Mouse (Mus musculus) neural tube, embryonic 11.5 days (tissue): ENCODE measurements around the gene Rusc2. TPM values are rescaled to one million over a fixed set of nuclear protein-coding genes. Genes with fewer than 3 reads are reported as not detected.
A peak's percentile ranks its signal among the peaks of the same experiment; 100 is the strongest.

Source experiments
- ATAC-seq: fragments of 200-750 bp; cut with Nextera tagmentation; 2 replicates; pipeline ENCODE4 v1.8.0; 2017; ENCODE audit warnings: moderate number of reproducible peaks, mild to moderate bottlenecking, moderate TSS enrichment, moderate library complexity; ENCODE audit not compliant: insufficient read depth, low FRiP score, low TSS enrichment
- DNase-seq: peaks from one replicate; pipeline ENCODE4 v3.0.0-alpha.2; 2015; ENCODE audit warnings: low spot score
- H3K27ac ChIP-seq: fragments of 300-500 bp; sonication (generic); 2 replicates; pipeline ENCODE4 v1.5.1; 2014; ENCODE audit warnings: low read depth, mild to moderate bottlenecking, low read length
- H3K27me3 ChIP-seq: fragments of 300-500 bp; sonication (generic); 2 replicates; pipeline ENCODE4 v1.6.1; 2014; ENCODE audit warnings: mild to moderate bottlenecking, low read length, mixed read lengths; ENCODE audit not compliant: control insufficient read depth, insufficient read depth
- H3K36me3 ChIP-seq: fragments of 300-500 bp; sonication (generic); 2 replicates; pipeline ENCODE4 v1.6.1; 2014; ENCODE audit warnings: mild to moderate bottlenecking, low read length, moderate library complexity, mixed read lengths; ENCODE audit not compliant: control insufficient read depth, insufficient read depth
- H3K4me1 ChIP-seq: fragments of 300-500 bp; sonication (generic); 2 replicates; pipeline ENCODE4 v1.6.1; 2014; ENCODE audit warnings: low read length, mixed read lengths; ENCODE audit not compliant: control insufficient read depth, insufficient read depth
- H3K4me2 ChIP-seq: fragments of 300-500 bp; sonication (generic); 2 replicates; pipeline ENCODE4 v1.6.1; 2014; ENCODE audit warnings: low read depth, mild to moderate bottlenecking, moderate library complexity
- H3K4me3 ChIP-seq: fragments of 300-500 bp; sonication (generic); 2 replicates; pipeline ENCODE4 v1.5.1; 2014; ENCODE audit warnings: low read depth, low read length
- H3K9ac ChIP-seq: fragments of 300-500 bp; sonication (generic); 2 replicates; pipeline ENCODE4 v1.6.1; 2014; ENCODE audit warnings: mild to moderate bottlenecking, low read length
- H3K9me3 ChIP-seq: fragments of 300-500 bp; sonication (generic); 2 replicates; pipeline ENCODE4 v1.6.1; 2016; ENCODE audit warnings: low read length; ENCODE audit not compliant: control insufficient read depth
- WGBS: fragments of 180-500 bp; shearing (Covaris S2); extraction: QIAGEN DNeasy Blood & Tissue Kit; methylation state at CpG from one replicate; pipeline ENCODE4 v1.1.7; 2014; 5-methylcytosine and 5-hydroxymethylcytosine counted together
- polyA plus RNA-seq: library from polyadenylated mRNA; unstranded; fragments of >200 nt; fragmentation: Nextera tagmentation; extraction: Ambion mirVana; gene quantifications from 2 replicates; pipeline ENCODE4 v1.2.1, GENCODE M21; 2014

Rusc2 gene
- polyA plus RNA-seq, 1 experiment from 2014 or later, result 17.9 TPM

DNA sequence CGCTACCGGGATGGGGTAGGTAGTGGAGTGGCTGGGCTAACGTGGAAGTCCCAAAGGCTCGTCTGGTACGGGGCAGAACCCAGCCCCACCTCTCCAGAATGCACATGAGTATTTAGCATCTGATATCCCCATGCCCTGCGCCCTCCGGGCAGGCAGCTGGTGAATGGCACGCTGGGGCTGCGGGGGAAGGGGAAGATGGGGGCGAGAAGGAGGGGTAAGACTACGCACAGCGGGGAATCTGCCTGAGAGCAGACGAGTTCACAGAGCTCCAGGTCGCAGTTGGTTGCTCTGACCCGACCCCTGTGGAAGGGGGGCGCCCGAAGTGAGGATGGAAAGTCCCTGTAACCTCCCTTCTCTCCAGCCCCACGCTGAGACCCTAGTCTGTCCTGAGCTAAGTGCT, 71.6 kb downstream of the Rusc2 start:
- 2% methylated on average over 18 of the region's 18 CpGs for WGBS

DNA sequence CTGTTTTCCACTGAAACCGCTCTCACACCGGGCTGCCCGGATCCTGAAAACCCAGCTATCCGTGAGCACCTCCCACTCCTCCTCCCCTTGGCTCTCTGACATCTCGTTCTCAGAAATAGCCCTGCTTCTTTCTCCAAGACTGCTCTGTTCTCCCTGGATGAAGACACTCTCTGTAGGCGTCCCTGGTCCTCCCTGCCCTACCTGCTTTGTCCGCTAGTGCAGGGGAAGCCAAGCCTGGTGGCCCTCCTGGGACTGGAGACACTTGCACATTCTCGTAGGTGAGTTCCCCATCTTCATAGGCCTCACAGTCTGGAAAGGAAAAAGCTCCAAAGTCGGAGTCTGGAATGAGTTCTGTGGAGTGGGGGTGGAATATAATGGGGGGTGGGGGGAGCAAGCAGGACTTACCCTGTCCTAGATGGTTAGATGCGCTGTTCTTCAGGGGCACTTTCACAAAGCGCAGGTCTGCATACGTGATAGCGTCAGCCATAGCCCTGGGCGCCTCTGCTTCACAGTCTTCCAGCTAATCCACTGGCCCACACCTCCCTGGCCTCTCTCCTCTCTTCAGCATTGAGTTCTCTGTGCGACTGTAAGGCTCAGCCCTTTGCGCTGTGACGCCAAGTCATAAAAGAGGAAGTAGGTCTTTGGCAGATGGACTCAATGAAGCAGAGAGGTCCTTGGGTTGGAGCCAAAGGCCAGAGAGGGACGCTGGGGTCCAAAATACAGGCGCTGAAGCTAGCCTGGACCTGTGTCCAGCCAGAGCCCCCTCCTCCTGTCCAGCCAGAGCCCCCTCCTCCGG, 72.5 kb downstream of the Rusc2 start, which contains the start of gene Cd72:
Cd72 (minus strand) TSS at position 588 of the 796 bp plus-strand sequence.
- Histone ChIP-seq H3K36me3 (no peaks in the 10 kb centered on the region), H3K4me2 (peak within 1 kb of the TSS; percentile 40), H3K9me3 (no peaks in the 10 kb centered on the region), H3K27ac (no peak within 1 kb of the TSS), H3K27me3 (peaks cover 13% of the 10 kb centered on the region), H3K9ac (peak within 1 kb of the TSS; percentile 44), H3K4me3 (peak within 1 kb of the TSS; percentile 18; the same call in 1 of the 2 replicates), H3K4me1 (peaks cover 7% of the 10 kb centered on the region; the same call in 1 of the 2 replicates)
- 30% methylated on average over 20 of the region's 20 CpGs for WGBS
- ATAC-seq (no peak), DNase-seq (no peak)

More for the DNA sequence above, 71.6 kb downstream of the Rusc2 start:
- Histone ChIP-seq H3K4me1 (peaks cover 7% of the 10 kb centered on the region; the same call in 1 of the 2 replicates), H3K4me3 (peak overlapping the region; percentile 18; the same call in 1 of the 2 replicates), H3K4me2 (peak overlapping the region; percentile 40), H3K36me3 (no peaks in the 10 kb centered on the region), H3K9ac (peak overlapping the region; percentile 44), H3K9me3 (no peaks in the 10 kb centered on the region), H3K27ac (no peak overlapping the region), H3K27me3 (peaks cover 13% of the 10 kb centered on the region)
- ATAC-seq, result no peak
- peak; percentile 53 for DNase-seq

GRCm38 (mm10) chr4:43456470-43456869, 74.7 kb downstream of the Rusc2 start:
- no peak overlapping the region for H3K4me2 ChIP-seq
- no peak for ATAC-seq
- H3K36me3 ChIP-seq, result no peaks in the 10 kb centered on the region
- no peak overlapping the region for H3K4me3 ChIP-seq
- WGBS, result 22% methylated on average over 4 of the region's 4 CpGs
- H3K27me3 ChIP-seq, result peaks cover 13% of the 10 kb centered on the region
- H3K27ac ChIP-seq, result no peak overlapping the region
- H3K9me3 ChIP-seq, result no peaks in the 10 kb centered on the region
- H3K9ac ChIP-seq, result no peak overlapping the region
- DNase-seq, result no peak
- peaks cover 7% of the 10 kb centered on the region; the same call in 1 of the 2 replicates for H3K4me1 ChIP-seq

DNA sequence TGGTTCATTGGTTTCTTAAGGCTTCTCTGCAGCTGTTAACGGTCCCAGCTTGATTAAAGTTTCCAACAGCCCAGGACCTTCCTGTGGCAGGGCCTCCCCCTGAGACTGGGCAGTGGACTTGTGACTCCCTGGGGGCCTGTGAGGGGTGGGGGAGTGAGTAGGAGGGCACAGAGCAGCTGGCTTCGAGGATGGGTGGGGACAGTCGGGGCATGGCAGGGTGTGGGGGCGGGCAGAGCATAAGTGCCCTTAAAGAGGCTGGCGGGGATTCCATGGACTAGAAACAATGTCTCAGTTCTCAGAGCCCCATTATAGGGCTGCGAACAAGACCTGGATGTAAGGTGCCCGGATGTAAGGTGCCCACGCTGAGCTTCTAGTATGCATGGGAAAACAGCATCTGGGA, 75.3 kb downstream of the Rusc2 start:
- Histone ChIP-seq H3K9me3 (no peaks in the 10 kb centered on the region), H3K9ac (no peak overlapping the region), H3K4me1 (peaks cover 7% of the 10 kb centered on the region; the same call in 1 of the 2 replicates), H3K4me3 (no peak overlapping the region), H3K27me3 (peaks cover 13% of the 10 kb centered on the region), H3K4me2 (no peak overlapping the region), H3K36me3 (no peaks in the 10 kb centered on the region), H3K27ac (no peak overlapping the region)
- DNase-seq (no peak), ATAC-seq (no peak)
- WGBS, result 20% methylated on average over 8 of the region's 8 CpGs

- H3K27me3 ChIP-seq, result no peaks in the 10 kb centered on the region
- ATAC-seq (no peak), DNase-seq (no peak)
- H3K9ac ChIP-seq, result no peak overlapping the region
- H3K4me1 ChIP-seq, result no peaks in the 10 kb centered on the region
- H3K4me3 ChIP-seq, result no peak overlapping the region
- 92% methylated on average over 5 of the region's 5 CpGs for WGBS
- no peak overlapping the region for H3K4me2 ChIP-seq
- H3K27ac ChIP-seq, result no peak overlapping the region
- H3K36me3 ChIP-seq, result no peaks in the 10 kb centered on the region
- H3K9me3 ChIP-seq, result no peaks in the 10 kb centered on the region
Measured at GRCm38 (mm10) chr4:43463102-43463501, 81.3 kb downstream of the Rusc2 start.

DNA sequence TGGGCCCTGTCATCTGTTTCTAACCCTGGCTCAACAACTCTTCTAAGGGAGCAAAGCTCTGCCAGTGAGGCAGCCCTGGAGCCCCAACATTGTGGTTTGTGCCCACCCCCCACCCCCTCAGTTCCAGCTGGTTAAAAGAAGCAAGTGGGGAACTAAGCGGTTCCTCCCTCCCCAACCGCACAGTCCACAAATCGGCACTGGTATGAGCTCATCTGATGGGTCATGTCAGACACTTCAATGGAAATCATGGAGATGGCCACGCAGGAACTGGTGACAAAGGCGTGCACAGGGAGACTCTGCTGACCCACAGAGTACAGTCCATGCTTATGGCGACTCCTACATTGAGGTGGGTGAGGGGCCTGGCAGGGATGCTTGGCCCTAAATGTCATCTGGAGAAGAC, 84.2 kb downstream of the Rusc2 start:
- no peak overlapping the region for H3K9ac ChIP-seq
- DNase-seq (no peak), ATAC-seq (no peak)
- no peaks in the 10 kb centered on the region for H3K4me1 ChIP-seq
- 88% methylated on average over 6 of the region's 6 CpGs for WGBS
- no peak overlapping the region for H3K27ac ChIP-seq
- no peak overlapping the region for H3K4me2 ChIP-seq
- no peaks in the 10 kb centered on the region for H3K36me3 ChIP-seq
- no peaks in the 10 kb centered on the region for H3K27me3 ChIP-seq
- H3K9me3 ChIP-seq, result no peaks in the 10 kb centered on the region
- H3K4me3 ChIP-seq, result no peak overlapping the region

DNA sequence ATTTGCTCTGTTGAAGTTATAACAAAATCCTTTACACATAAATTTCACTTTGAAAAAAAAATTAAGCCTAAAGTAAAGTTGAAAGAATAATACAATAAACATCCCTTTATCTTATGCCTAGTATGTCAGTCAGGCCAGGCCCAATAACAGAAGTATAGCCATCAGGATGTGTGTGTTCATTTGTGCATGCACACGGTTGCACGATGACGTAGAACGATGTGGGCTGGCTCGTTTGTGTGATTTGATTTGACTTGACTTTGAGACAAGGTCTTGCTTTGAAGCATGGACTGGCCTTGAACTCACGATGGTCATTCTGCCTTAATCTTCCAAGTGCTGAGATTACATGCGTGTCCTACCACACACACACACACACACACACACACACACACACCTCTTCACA, 85.1 kb downstream of the Rusc2 start:
- Histone ChIP-seq H3K4me2 (no peak overlapping the region), H3K27me3 (no peaks in the 10 kb centered on the region), H3K27ac (no peak overlapping the region), H3K4me3 (no peak overlapping the region), H3K4me1 (no peaks in the 10 kb centered on the region), H3K9me3 (no peaks in the 10 kb centered on the region), H3K9ac (no peak overlapping the region), H3K36me3 (no peaks in the 10 kb centered on the region)
- 87% methylated on average over 7 of the region's 7 CpGs for WGBS
- ATAC-seq (no peak), DNase-seq (no peak)

- no peak overlapping the region for H3K27ac ChIP-seq
- no peak for ATAC-seq
Measured at GRCm38 (mm10) chr4:43470301-43470700, 88.5 kb downstream of the Rusc2 start.

DNA sequence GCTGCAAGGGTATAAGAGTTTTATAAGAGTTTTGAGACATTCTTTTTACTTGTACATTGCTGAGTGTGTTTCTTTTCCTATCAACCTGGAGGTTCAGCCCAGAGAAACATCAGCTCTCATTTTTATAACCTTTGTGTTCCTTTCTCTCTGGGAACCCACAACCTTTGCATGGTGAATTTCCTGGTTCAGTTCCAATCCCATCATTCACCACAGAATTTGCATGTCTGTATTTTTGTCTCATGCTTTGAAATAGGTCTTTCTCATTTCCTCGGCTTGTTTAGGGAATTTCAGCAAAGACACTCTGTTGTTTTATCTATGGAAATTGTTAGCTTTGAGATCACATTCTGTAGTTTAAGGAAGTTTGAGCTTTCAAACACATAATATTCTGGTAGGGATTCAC, 91.9 kb downstream of the Rusc2 start:
- no peaks in the 10 kb centered on the region for H3K4me1 ChIP-seq
- WGBS, result 69% methylated on average over 1 of the region's 1 CpGs
- H3K36me3 ChIP-seq, result no peaks in the 10 kb centered on the region

More at GRCm38 (mm10) chr4:43470301-43470700, 88.5 kb downstream of the Rusc2 start:
- Histone ChIP-seq H3K4me2 (no peak overlapping the region), H3K36me3 (no peaks in the 10 kb centered on the region), H3K4me1 (no peaks in the 10 kb centered on the region), H3K9ac (no peak overlapping the region), H3K27me3 (no peaks in the 10 kb centered on the region), H3K9me3 (no peaks in the 10 kb centered on the region), H3K4me3 (no peak overlapping the region)
- WGBS, result 91% methylated on average over 10 of the region's 10 CpGs
- DNase-seq, result no peak

More for the DNA sequence above, 91.9 kb downstream of the Rusc2 start:
- H3K9me3 ChIP-seq, result no peaks in the 10 kb centered on the region
- ATAC-seq (no peak), DNase-seq (no peak)
- no peak overlapping the region for H3K27ac ChIP-seq
- H3K4me2 ChIP-seq, result no peak overlapping the region
- H3K27me3 ChIP-seq, result no peaks in the 10 kb centered on the region
- no peak overlapping the region for H3K9ac ChIP-seq
- no peak overlapping the region for H3K4me3 ChIP-seq
